Mouse (Mus musculus): ENCODE results near the gene Sf3b4. TPM values are rescaled to one million over a fixed set of nuclear protein-coding genes. Genes with fewer than 3 reads are reported as not detected.

Gene Sf3b4
- polyA plus RNA-seq, 1 experiment from 2014 or later = 212 TPM

DNA sequence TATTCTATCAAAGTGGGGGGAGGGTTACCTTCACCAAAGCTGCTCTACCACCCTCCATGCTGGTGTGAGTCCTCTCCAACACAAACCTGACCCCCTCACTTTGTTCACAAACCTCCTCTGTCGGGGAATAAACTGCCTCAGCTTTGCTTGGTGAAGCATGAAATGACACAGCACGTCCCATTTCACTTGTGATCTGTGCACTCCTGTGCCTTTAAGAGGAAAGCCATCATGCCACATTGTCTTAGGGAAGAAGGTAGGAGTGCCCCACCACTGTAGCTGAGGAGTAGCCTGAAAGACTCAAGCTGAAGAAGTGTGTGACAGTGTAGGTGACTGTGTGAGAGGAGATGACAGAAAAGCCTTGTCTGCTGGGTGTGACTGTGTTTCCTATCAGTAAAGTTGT is 53.3 kb downstream of the Sf3b4 start:
- H3K4me2 ChIP-seq (ENCODE audit: low read depth, low read length) = no peak overlapping the region
- H3K4me3 ChIP-seq (ENCODE audit: low read depth, low read length) = no peak overlapping the region
- DNase-seq (ENCODE audit: low spot score) (no peak), ATAC-seq (replicated peaks; ENCODE audit: insufficient number of reproducible peaks, low FRiP score, low TSS enrichment, low read depth) (no peak)
- no peaks in the 10 kb centered on the region for H3K9me3 ChIP-seq (replicated peaks; ENCODE audit: control insufficient read depth, low read length)
- peaks cover 5% of the 10 kb centered on the region; the same call in 1 of the 2 replicates for H3K4me1 ChIP-seq (ENCODE audit: control insufficient read depth, insufficient read depth, low read length)
- H3K9ac ChIP-seq (replicated peaks; ENCODE audit: low read length) = no peak overlapping the region
- 24% methylated on average over 2 of the region's 2 CpGs for WGBS
- H3K36me3 ChIP-seq (replicated peaks; ENCODE audit: control insufficient read depth, insufficient read depth, low read depth, low read length) = no peaks in the 10 kb centered on the region
- no peaks in the 10 kb centered on the region for H3K27me3 ChIP-seq (ENCODE audit: control insufficient read depth, insufficient read depth, low read length)
- no peak overlapping the region for H3K27ac ChIP-seq (replicated peaks; ENCODE audit: low read depth, low read length)

Small RNAs within 50 kb of the gene (microRNA-seq; reads per million reads assigned to microRNA genes)
- gene Gm44492 (ENCODE audit: borderline number of aligned reads) = not detected

Other genes starting within 250 kb of the Sf3b4 start
- gene Anp32e, start 243.1 kb upstream of the Sf3b4 start, polyA plus RNA-seq (2014; fragmentation: Nextera tagmentation; extraction: Ambion mirVana) = 120 and 128 TPM in 2 replicates
- 63.1 and 64.8 TPM in 2 replicates for gene Plekho1, start 176.3 kb upstream of the Sf3b4 start, polyA plus RNA-seq (2014; fragmentation: Nextera tagmentation; extraction: Ambion mirVana)
- gene Vps45, start 113.9 kb upstream of the Sf3b4 start, polyA plus RNA-seq (2014; fragmentation: Nextera tagmentation; extraction: Ambion mirVana) = 20.7 and 21.3 TPM in 2 replicates
- 10.7 and 12.1 TPM in 2 replicates for gene Otud7b, start 67.8 kb upstream of the Sf3b4 start, polyA plus RNA-seq (2014; fragmentation: Nextera tagmentation; extraction: Ambion mirVana)
- gene Mtmr11, start 10.3 kb upstream of the Sf3b4 start, polyA plus RNA-seq (2014; fragmentation: Nextera tagmentation; extraction: Ambion mirVana) = 25.0 and 28.4 TPM in 2 replicates
- gene Sv2a, start 8.8 kb downstream of the Sf3b4 start, polyA plus RNA-seq (2014; fragmentation: Nextera tagmentation; extraction: Ambion mirVana) = 4.3 and 4.8 TPM in 2 replicates
- 59.4 and 61.9 TPM in 2 replicates for gene Bola1, start 47.4 kb downstream of the Sf3b4 start, polyA plus RNA-seq (2014; fragmentation: Nextera tagmentation; extraction: Ambion mirVana)
- gene Hist2h2ab, start 47.5 kb downstream of the Sf3b4 start, polyA plus RNA-seq (2014; fragmentation: Nextera tagmentation; extraction: Ambion mirVana) = 1.5 TPM in 1 of 2 replicates, not detected in the other
- gene Hist2h2ac, start 48.5 kb downstream of the Sf3b4 start, polyA plus RNA-seq (2014; fragmentation: Nextera tagmentation; extraction: Ambion mirVana) = 12.5 and 15.5 TPM in 2 replicates
- 11.5 and 12.4 TPM in 2 replicates for gene Hist2h2be, start 48.8 kb downstream of the Sf3b4 start, polyA plus RNA-seq (2014; fragmentation: Nextera tagmentation; extraction: Ambion mirVana)
- gene Hist2h3c2, start 66.8 kb downstream of the Sf3b4 start, polyA plus RNA-seq (2014; fragmentation: Nextera tagmentation; extraction: Ambion mirVana) = 9.8 and 11.8 TPM in 2 replicates
- 45.8 and 51.6 TPM in 2 replicates for gene Hist2h2aa2, start 67.9 kb downstream of the Sf3b4 start, polyA plus RNA-seq (2014; fragmentation: Nextera tagmentation; extraction: Ambion mirVana)
- 7.0 and 15.3 TPM in 2 replicates for gene Hist2h2aa1, start 73.2 kb downstream of the Sf3b4 start, polyA plus RNA-seq (2014; fragmentation: Nextera tagmentation; extraction: Ambion mirVana)
- 0.50 and 1.8 TPM in 2 replicates for gene Hist2h3c1, start 74.4 kb downstream of the Sf3b4 start, polyA plus RNA-seq (2014; fragmentation: Nextera tagmentation; extraction: Ambion mirVana)
- 4.4 TPM in 2 replicates for gene Hist2h4, start 91.0 kb downstream of the Sf3b4 start, polyA plus RNA-seq (2014; fragmentation: Nextera tagmentation; extraction: Ambion mirVana)
- gene Hist2h3b, start 96.3 kb downstream of the Sf3b4 start, polyA plus RNA-seq (2014; fragmentation: Nextera tagmentation; extraction: Ambion mirVana) = 79.1 and 90.2 TPM in 2 replicates
- gene Hist2h2bb, start 97.4 kb downstream of the Sf3b4 start, polyA plus RNA-seq (2014; fragmentation: Nextera tagmentation; extraction: Ambion mirVana) = 18.6 and 25.6 TPM in 2 replicates
- gene Fcgr1, start 121.6 kb downstream of the Sf3b4 start, polyA plus RNA-seq (2014; fragmentation: Nextera tagmentation; extraction: Ambion mirVana) = 1.3 and 2.1 TPM in 2 replicates

All from embryonic facial prominence, embryonic 11.5 days (tissue).